In the genomic region with DNA sequence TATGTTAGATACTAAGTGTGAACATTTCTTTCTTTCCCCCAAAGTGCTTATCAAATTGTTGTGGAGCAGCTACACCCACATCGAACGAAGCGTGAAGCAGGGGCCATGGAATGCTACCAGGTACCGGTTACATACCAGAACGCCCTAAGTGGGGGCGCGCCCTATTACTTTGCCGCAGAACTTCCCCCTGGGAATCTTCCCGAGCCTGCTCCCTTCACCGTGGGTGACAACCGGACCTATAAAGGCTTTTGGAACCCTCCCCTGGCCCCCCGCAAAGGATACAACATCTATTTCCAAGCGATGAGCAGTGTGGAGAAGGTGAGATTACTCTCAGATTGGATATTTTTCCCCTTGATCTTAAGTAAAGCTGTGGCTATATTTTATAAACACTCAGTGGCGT, we compare ENCODE assay signal across 8 mouse cellular contexts.
DNase-seq lines count a peak whose midpoint lies in the region; ATAC-seq and TF ChIP-seq lines count a peak whose summit lies in the region.

No protein-coding gene starts in this region.

- no peak for TF ChIP-seq CTCF in kidney, adult 2 months (conservative IDR thresholded peaks at IDR 0.05; ENCODE audit: insufficient read depth, insufficient read length, low read depth, low read length)

- no peak for DNase-seq in kidney, adult 2 months
- peak; percentile 15 for DNase-seq in brain, adult 2 months (ENCODE audit: low read depth, low spot score)
- DNase-seq in lung, postnatal 10 days = peak; percentile 13
- no peak for DNase-seq in left cerebral cortex, postnatal 10 days (ENCODE audit: extremely low spot score in 1 of 2, low spot score in 2 of 2)
- DNase-seq in urinary bladder, postnatal 14 days (ENCODE audit: low spot score) = no peak

- H3K4me1 ChIP-seq in kidney, embryonic 15.5 days = peaks cover 10% of the 10 kb centered on the region
- H3K4me1 ChIP-seq in kidney, adult 2 months (ENCODE audit: control insufficient read depth, insufficient read depth, low read length) = no peaks in the 10 kb centered on the region
- peaks cover 22% of the 10 kb centered on the region for H3K4me1 ChIP-seq in forebrain, embryonic 13.5 days

- H3K27me3 ChIP-seq in kidney, embryonic 15.5 days = no peaks in the 10 kb centered on the region
- no peaks in the 10 kb centered on the region for H3K27me3 ChIP-seq in kidney, adult 2 months (replicated peaks; ENCODE audit: control insufficient read depth, insufficient read depth, low read length)
- 0 out of 2 replicates have a peak, but pooled peaks cover 2% of the 10 kb centered on the region for H3K27me3 ChIP-seq in forebrain, embryonic 13.5 days

- H3K27ac ChIP-seq in kidney, embryonic 15.5 days = 0 out of 2 replicates have a peak overlapping the region, but pooled peaks have one; percentile 3
- H3K27ac ChIP-seq in kidney, adult 2 months (ENCODE audit: insufficient read depth, low read depth, low read length) = no peak overlapping the region
- H3K27ac ChIP-seq in forebrain, embryonic 13.5 days = peak overlapping the region; percentile 66

- no peak overlapping the region for H3K9ac ChIP-seq in kidney, embryonic 15.5 days
- H3K9ac ChIP-seq in forebrain, embryonic 13.5 days = no peak overlapping the region

- H3K9me3 ChIP-seq in kidney, embryonic 15.5 days (replicated peaks) = no peaks in the 10 kb centered on the region
- H3K9me3 ChIP-seq in forebrain, embryonic 13.5 days (replicated peaks) = no peaks in the 10 kb centered on the region

- intact Hi-C loops in left cerebral cortex, postnatal 10 days (cut with DNase I) = no loop called here

- TF ChIP-seq POLR2A in kidney, adult 2 months (IDR thresholded peaks at IDR 0.05; ENCODE audit: low read depth, low read length) = no peak

- 0 out of 2 replicates have a peak, but pooled peaks cover 4% of the 10 kb centered on the region for H3K36me3 ChIP-seq in kidney, embryonic 15.5 days
- H3K36me3 ChIP-seq in kidney, adult 2 months (ENCODE audit: control insufficient read depth, insufficient read depth, low read length) = no peaks in the 10 kb centered on the region
- no peaks in the 10 kb centered on the region for H3K36me3 ChIP-seq in forebrain, embryonic 13.5 days (ENCODE audit: poor library complexity, severe bottlenecking)

- H3K4me2 ChIP-seq in kidney, embryonic 15.5 days = 0 out of 2 replicates have a peak overlapping the region, but pooled peaks have one; percentile 9
- H3K4me2 ChIP-seq in forebrain, embryonic 13.5 days = peak overlapping the region; percentile 50

- no peak overlapping the region for H3K4me3 ChIP-seq in kidney, embryonic 15.5 days (replicated peaks)
- no peak overlapping the region for H3K4me3 ChIP-seq in kidney, adult 2 months (ENCODE audit: insufficient read depth, low read depth, low read length)
- no peak overlapping the region for H3K4me3 ChIP-seq in forebrain, embryonic 13.5 days

- 0 out of 2 replicates have a peak, but pooled peaks have one; percentile 29 for ATAC-seq in kidney, embryonic 15.5 days (replicated peaks; ENCODE audit: low FRiP score)
- ATAC-seq in forebrain, embryonic 13.5 days = peak; percentile 42
- no peak for ATAC-seq in erythroblast, adult 5-6 weeks (replicated peaks; ENCODE audit: low FRiP score, poor library complexity, severe bottlenecking)

- 42% methylated on average over 14 of the region's 14 CpGs for WGBS in kidney, embryonic 15.5 days
- WGBS in kidney, adult 2 months = 49% methylated on average over 14 of the region's 14 CpGs
- WGBS in forebrain, embryonic 13.5 days = 17% methylated on average over 14 of the region's 14 CpGs

Comparison
In these comparisons a context has a peak if more than half of its experiments do, and no peak if none do; other contexts are left out.
1. DNase-seq: peak in brain, adult 2 months (single experiment) and lung, postnatal 10 days (single experiment); none in kidney, adult 2 months (single experiment), left cerebral cortex, postnatal 10 days (0 of 2) and urinary bladder, postnatal 14 days (single experiment).